Mouse (Mus musculus) left cerebral cortex, adult 8-10 months (tissue): Measurements from ENCODE around the gene Arhgap31. TPM values are rescaled to one million over a fixed set of nuclear protein-coding genes. Genes with fewer than 3 reads are reported as not detected.
A peak's percentile ranks its signal among the peaks of the same experiment; 100 is the strongest.
"Not testable (repeated sequence)": the region's sequence is repeated elsewhere in the genome, so short reads cannot be mapped to it uniquely, and the experiment has no call there.

Experiments
- DNase-seq, 2 experiments: peaks; one replicate each; pipeline ENCODE4 v3.0.0; 2022; ENCODE audit warnings: low spot score in 2 of 2
- total RNA-seq, 4 experiments: library from RNA; stranded (reverse); gene quantifications; 2 replicates each; pipeline ENCODE4 v1.2.4; 2022

Arhgap31 gene
- total RNA-seq, 4 experiments from 2014 or later = 16.6 to 20.1 (median 18.3) TPM

- DNase-seq = no peak
These were observed 24.4 kb downstream of the Arhgap31 start for GRCm38 (mm10) chr16:38688531-38689264.

DNA sequence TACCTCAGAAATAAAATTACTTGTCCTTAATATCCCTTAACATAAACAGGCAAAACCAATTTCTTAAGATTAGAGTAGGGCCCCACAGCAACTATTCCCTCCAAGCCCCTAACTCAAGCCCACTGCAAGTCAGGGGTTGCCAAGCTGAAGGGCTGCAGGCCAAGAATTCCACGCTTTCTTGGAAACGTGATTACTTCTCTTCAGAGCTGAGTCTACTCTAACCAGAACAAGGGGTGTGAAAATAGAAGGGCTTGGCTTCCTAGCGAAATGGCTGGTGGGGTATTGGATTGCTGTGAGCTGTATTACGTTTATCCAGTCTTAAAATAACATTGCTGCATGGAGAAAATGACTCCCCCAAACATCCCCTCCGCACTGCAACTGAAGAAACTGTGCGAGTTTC lies 25.4 kb downstream of the Arhgap31 start:
- no peak for DNase-seq

DNA sequence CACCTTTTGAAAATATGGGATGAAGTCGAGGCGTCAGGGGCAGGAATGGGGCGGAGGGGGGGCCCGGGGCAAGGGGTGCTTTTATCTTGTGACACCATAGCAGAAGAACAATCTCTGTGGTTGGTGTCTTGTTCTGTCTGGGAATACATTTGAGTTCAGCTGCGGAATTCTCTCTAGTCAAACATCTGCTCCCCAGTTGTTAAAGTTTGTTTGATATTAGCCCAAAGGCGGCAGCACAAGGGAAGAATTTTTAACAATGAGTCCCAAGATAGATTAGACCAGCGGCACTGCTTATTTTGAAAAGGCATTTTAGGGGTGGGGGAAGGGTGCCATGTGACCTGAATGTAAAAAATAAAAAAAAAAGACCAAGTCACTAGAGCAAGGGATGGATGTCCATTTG lies 30.0 kb downstream of the Arhgap31 start:
- no peak for DNase-seq

DNA sequence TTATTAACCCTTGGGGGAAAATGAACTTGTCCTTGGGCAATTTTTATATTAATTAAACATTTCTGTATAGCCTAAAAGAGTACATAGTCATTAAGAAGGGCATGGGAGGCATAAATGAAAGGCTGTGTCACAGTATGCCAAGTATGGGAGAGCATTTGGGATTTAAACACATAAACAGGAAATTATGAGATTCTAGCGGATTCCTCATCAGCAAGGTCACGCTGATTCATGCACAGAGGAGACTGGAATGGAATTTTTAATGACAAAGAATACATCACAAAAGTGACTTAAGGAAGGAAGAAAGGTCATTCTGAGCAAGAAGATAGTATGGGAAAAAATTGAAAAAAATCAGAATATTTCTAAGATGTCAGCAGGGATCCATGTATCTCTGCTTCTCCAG lies 31.8 kb downstream of the Arhgap31 start:
- DNase-seq = no peak

- DNase-seq = no peak
These were observed 33.5 kb downstream of the Arhgap31 start for GRCm38 (mm10) chr16:38679431-38680021.

- DNase-seq = no peak
These were observed 34.2 kb downstream of the Arhgap31 start for GRCm38 (mm10) chr16:38678853-38679252.

GRCm38 (mm10) chr16:38677941-38678340 lies 35.1 kb downstream of the Arhgap31 start:
- DNase-seq = not testable (repeated sequence)

- DNase-seq = no peak
These were observed 35.9 kb downstream of the Arhgap31 start for GRCm38 (mm10) chr16:38677171-38677570.

GRCm38 (mm10) chr16:38676647-38677046 lies 36.4 kb downstream of the Arhgap31 start:
- DNase-seq = no peak

- no peak for DNase-seq
These were observed 37.3 kb downstream of the Arhgap31 start for GRCm38 (mm10) chr16:38675600-38676335.

DNA sequence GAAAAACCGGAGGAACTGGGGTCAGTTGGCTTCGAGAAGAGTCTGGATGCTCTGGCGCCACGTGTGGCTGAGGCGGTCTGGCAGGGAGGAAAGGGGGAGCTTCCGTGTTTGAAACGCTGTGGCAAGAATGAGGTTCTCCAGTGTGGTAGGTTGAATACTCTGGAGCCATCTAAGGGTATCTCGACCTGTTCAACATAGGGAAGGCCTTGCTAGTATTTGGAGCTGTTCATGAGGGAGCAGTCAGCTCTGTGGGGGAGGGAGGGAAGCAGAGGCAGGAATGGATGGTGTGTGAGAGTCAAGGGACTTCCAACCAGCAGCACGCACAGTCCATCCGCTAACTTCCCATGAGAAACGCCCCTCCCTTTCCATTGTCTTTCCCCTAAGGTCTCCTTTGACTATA lies 38.2 kb downstream of the Arhgap31 start:
- no peak for DNase-seq

- DNase-seq = peak; percentile 49 to 83
These were observed 39.6 kb downstream of the Arhgap31 start for GRCm38 (mm10) chr16:38673511-38673910.

GRCm38 (mm10) chr16:38672947-38673346 lies 40.1 kb downstream of the Arhgap31 start:
- DNase-seq = no peak

- DNase-seq = no peak
These were observed 40.7 kb downstream of the Arhgap31 start for GRCm38 (mm10) chr16:38672370-38672769.

- no peak for DNase-seq
These were observed 42.3 kb downstream of the Arhgap31 start for GRCm38 (mm10) chr16:38670621-38671390.

DNA sequence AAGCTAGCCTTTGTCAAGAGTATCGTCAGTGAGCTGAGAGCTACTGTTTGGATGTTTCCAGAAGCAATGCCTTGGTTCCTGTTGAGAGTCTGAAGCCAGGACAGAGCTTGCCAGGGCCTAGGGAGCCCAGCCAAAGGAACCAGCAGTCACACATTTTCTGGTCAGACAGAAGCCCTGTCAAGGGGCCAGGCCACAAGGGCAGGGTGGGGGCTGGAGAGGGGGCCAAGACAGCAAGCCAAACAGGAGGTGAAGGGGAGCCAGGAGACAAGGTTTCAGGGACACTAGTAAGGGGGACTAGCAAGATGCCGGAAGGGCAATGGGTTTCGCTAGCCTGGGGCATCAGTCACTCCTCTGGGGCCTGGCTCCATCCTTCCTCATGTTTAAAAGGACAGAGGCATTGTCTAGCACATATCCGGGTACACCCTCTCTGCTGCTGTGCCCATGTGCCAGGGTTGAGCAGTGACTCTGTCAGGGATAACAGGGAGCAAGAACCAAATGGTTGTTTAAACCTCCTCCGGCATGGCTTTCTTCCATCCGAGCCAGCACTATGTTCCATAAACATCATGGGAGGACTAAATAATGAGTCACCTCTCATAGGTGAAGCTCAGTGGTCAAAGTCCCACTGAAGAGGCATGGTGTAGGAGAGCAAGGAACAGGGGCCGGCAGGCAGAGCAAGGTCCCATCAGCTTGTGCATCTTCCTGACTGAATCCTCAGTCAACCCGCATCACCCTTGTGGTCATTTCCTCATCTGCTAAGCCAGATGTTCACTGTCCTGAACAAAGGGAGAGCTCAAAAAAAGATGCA lies 44.0 kb downstream of the Arhgap31 start:
- DNase-seq = no peak

- DNase-seq = no peak
These were observed 46.6 kb downstream of the Arhgap31 start for GRCm38 (mm10) chr16:38666523-38666922.

DNA sequence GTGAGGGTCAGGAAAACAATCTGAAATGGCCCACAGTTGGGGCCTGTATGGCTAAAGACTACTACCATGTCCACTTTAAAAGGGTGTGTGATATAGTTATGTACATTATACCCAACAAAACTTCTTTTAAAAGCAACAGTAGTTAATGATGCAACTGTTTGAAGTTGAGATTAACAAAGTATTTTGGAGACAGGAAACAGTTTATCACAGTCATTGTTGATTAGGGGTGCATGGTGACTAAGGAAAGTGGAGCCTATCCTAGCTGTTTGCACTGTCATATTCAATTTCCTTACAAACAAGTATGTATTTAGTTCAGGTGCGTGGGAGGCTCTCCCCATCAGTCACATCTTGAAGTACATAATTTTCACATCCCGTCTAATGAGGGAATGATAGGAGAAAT lies 47.1 kb downstream of the Arhgap31 start:
- no peak for DNase-seq

DNA sequence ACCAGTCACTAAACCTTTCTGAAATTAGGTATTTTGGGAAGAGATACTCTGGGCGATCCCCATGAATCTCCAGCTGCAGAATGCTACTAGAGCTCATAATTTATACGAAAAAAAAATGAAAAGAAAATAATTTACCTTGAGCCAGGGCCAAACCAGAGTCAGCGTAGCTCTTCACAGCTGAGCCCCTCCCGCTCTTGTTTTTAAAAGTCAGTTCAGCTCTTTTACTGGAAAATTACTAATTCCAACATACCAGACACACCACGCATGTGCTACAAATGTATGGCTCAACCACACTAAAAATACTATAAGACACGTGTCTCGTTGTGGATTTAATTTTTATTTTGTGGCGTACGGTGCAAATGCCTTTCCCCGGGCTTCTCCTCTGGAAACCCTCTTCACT lies 50.5 kb downstream of the Arhgap31 start:
- no peak for DNase-seq

DNA sequence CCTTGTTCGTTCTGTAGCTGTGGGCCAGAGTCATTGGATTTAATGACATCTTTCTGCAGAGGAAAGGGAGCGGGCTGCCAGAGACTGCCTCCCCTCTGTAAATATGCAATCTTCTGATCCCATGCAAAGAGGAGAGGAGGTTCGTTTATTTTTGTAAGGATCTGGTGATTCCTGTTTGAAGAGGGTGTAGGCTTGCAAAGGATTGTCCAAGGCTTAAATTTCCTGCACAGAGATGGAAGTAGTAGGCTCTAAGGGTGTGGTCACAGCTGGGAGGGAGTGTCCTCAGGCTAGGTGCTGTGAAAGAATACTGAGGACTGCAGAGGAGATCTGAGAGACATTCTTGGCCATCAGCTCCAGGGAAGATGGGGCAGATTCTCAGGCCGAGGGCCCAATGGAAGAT lies 58.8 kb downstream of the Arhgap31 start:
- DNase-seq = no peak

- DNase-seq = no peak
These were observed 59.6 kb downstream of the Arhgap31 start for GRCm38 (mm10) chr16:38653390-38653871.
